Mouse (Mus musculus) cerebellum, adult 11 months (tissue): ENCODE measurements at regions not wholly inside any gene's neighbourhood (a gene's known extent, or its start where the extent isn't known, plus 50 kb on each side); places are given as distances from the start of the nearest gene placed in this dataset.
A peak's percentile ranks its signal among the peaks of the same experiment; 100 is the strongest.

Experiments
- DNase-seq: peaks from one replicate; pipeline ENCODE4 v3.0.0; 2022

DNA sequence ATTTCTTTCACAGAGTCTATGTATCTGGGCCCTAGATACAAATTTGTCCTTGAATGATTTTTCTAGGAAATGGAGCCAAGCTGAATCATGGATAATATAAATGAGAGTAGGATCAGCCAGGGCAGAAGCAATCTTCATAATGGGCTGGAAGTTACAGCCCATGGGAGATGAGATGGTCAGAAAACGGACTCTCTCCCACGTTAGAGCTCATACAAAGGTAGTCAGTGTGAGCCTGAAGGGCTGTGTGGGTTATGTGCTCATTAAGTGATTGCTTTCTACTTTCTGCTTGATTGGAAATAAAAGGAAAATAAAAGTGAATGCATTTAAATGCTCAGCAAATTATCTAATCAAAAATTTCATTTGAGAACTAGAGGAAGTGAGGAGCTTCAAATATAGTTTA is 2017.1 kb upstream of the Pcdh20 start:
- no peak for DNase-seq

DNA sequence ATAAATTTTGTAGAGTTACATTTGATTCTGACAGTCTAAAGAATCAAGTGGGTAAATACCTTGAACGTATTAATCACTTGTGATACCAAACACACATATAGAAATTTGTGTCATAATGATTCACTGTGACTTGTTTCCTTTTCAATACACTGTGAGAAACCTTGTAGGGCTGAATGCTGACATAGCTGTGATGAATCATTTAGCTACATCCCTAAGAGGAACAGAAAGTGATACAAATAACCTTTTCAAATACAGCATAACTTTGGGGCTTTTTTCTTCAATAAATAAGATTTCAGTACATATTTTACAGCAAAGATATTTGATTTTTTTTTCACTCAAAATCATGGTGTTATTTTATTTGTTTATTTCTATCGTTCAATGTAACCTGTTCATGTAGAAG is 1976.8 kb upstream of the Pcdh20 start:
- DNase-seq: no peak

- peak; percentile 24 for DNase-seq
Observed at GRCm38 (mm10) chr14:90432874-90433543, 1961.8 kb upstream of the Pcdh20 start.

DNA sequence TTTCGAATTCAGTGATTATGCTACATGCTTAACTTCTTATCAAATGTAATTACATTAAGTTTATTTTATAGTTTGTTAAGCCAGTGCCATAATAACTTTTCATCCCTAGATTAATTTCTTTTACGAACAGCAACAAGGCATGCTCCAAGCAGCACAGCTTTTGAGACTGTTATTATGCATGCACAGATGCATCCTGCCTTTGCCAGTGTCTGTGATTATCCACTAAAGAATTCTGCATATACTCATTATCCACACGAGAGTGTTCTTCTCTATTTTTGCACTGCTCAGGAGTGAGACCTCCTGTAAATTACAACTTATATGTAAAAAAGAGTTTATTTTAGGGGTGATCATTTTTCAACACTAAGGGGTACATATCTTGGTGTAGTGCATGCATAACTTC is 1941.5 kb upstream of the Pcdh20 start:
- DNase-seq: no peak

- DNase-seq: no peak
Observed at GRCm38 (mm10) chr14:90406350-90406749, 1935.2 kb upstream of the Pcdh20 start.

- no peak for DNase-seq
Observed at GRCm38 (mm10) chr14:90405476-90405875, 1934.3 kb upstream of the Pcdh20 start.

- no peak for DNase-seq
Observed at GRCm38 (mm10) chr14:90367256-90367936, 1896.2 kb upstream of the Pcdh20 start.

DNA sequence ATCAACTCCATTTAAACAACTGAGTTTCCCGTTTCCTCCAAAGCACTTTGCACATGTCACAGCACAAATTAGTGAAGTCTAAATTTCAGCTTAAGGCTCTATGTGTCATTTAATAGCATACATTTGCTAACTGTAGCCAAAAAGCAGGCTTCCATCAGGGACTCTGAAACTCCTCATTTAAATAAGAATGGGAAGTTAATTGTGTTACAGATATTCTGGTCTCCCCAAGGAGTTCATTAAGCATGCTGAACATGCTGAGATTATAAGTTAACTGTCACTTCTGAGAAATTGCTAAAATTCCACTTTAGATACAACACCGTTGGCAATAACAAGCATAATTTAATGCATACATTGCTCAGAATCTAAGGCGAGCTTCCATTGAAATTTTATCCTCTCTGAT is 1863.3 kb upstream of the Pcdh20 start:
- DNase-seq: no peak

- peak; percentile 8 for DNase-seq
Observed at GRCm38 (mm10) chr14:90295456-90295855, 1824.3 kb upstream of the Pcdh20 start.

DNA sequence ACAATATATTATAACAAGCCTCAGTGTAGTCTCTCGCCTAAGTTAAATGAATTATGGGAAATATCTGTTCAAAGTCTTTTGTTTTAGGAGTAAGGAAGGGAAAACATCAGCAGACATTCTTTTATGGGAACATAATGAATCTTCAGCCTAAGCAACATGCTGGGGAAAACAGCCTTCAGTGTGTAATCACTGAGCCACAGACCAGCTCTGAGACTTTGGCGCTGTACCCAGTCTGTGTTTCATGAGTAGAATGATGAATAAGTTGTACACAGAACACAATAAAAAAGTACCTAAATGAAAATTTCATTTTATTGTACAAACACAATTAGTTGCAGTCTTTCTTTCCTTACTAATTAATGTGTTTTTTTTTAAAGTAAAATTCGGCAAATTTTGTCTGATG is 1774.8 kb upstream of the Pcdh20 start:
- no peak for DNase-seq

- no peak for DNase-seq
Observed at GRCm38 (mm10) chr14:90232661-90233060, 1761.5 kb upstream of the Pcdh20 start.

DNA sequence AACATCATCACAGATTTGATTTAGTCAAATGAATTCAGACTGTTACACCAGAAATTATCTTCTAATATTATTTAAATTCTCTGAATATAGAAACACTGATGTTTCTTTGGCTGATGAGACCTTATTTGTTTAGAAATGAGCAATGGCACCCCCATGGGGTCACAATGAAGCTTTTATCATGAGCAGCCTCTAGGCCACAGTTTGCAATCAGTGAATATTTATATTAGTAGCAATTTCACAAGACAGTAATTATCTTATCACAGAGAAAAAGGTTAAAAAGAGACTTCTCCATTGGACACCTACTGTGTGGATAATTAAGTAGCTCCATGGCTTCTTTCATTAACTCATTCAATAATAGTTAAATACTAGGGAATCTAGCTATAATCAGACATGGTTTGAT is 1729.1 kb upstream of the Pcdh20 start:
- DNase-seq: no peak

- no peak for DNase-seq
Observed at GRCm38 (mm10) chr14:90197791-90198190, 1726.6 kb upstream of the Pcdh20 start.

DNA sequence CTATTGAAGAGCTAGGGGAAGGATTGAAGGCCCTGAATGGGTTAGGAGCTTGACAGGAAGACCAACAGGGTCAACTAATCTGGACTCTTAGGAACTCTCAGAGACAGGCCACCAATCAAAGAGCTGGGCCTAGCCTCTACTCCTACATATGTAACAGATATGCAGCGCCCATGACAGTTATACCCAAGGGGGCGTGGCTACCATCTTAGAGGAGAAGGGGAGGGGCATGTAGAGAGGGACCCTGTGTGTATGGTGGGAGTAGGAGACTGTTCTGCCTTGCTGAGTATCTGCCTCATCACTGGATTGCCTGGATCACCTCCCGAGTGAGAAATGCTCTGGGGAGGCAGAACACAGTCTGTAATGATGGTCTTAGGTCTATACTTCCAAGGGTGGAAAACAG is 1701.5 kb upstream of the Pcdh20 start:
- DNase-seq: no peak
